In the genomic region with DNA sequence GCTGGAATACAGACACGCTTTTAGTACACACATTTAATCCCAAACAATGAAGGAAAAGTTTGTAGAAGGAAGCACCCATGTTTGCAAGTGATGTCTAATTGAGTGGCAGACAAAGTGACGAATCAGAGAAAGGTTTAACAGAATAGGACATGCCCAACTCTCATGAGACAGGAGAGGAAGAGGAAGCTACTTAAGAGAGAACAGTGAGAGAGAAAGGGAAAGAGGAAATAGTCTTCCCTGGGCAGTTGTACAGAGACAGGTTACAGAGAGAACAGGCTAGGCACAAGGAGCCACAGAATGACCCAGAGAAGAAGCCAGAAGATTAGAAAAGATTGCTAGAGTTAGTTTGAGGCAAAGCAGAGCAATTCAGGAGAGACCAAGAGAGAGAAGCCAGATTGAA, we compare ENCODE assay signal across 31 mouse cellular contexts. TPM values are rescaled to one million over a fixed set of nuclear protein-coding genes. Genes with fewer than 3 reads are reported as not detected.
A peak's percentile ranks its signal among the peaks of the same experiment; 100 is the strongest.
DNase-seq lines count a peak whose midpoint lies in the region; ATAC-seq lines count a peak whose summit lies in the region.
"Had no signal": no experiment of that assay in that cellular context is flagged by ENCODE, and none has a peak within 500 bp of the region (broad histone marks: within the 10 kb centered on the region; RNA-seq: fewer than 3 reads in every experiment).

No protein-coding gene starts in this region.

- ATAC-seq in megakaryocyte, adult 5-6 weeks (ENCODE audit: poor library complexity, severe bottlenecking): peak; percentile 96
- ATAC-seq: forebrain, postnatal 0 days; hindbrain, embryonic 16.5 days; intestine, embryonic 16.5 days had no signal

- DNase-seq in 3T3-L1 (ENCODE audit: low read depth, low spot score) (peak; percentile 42), A20 (ENCODE audit: low read depth, low spot score) (peak; percentile 89), R1 (ENCODE audit: low read depth, low spot score) (peak; percentile 61)
- DNase-seq in thymus, postnatal 4 days: no peak
- no peak for DNase-seq in heart, postnatal 4 days
- no peak for DNase-seq in urinary bladder, adult 2 months (ENCODE audit: low spot score)
- DNase-seq: adrenal gland, postnatal 14 days; cerebellum, adult 11 months; cerebellum, adult 9-11 months; forebrain, postnatal 0 days; gastrocnemius, postnatal 36 days; kidney, adult 9 months; kidney, postnatal 14 days; liver, embryonic 13.5 days; lung, embryonic 14.5 days; right cerebral cortex, postnatal 14 days; spleen, adult 18-20 months; thymus, postnatal 25 days had no signal

RNA-seq across cellular contexts. Expression of gene Gcgr, which starts 4.5 kb away (rescaled TPM):
- not detected in 2 replicates for total RNA-seq in megakaryocyte, adult 5-6 weeks (2015)
- total RNA-seq in megakaryocyte, adult 5-6 weeks (2017): not detected in 2 replicates
- 1 to 10 TPM; 1.7 to 1.8 TPM for total RNA-seq in heart, postnatal 4 days (2021)
- polyA plus RNA-seq in urinary bladder, adult 2 months (2012; rRNA removed): 1.8 and 2.4 TPM in 2 replicates
- total RNA-seq: forebrain, postnatal 0 days; hematopoietic stem cell, adult 5-6 weeks; layer of hippocampus, adult 2 months had no signal
- polyA plus RNA-seq: midbrain, embryonic 11.5 days had no signal

RNA-seq across cellular contexts. Expression of gene Mcrip1, which starts 23.6 kb away (rescaled TPM):
- total RNA-seq in megakaryocyte, adult 5-6 weeks (2015): 79.7 and 83.0 TPM in 2 replicates
- 18.3 and 30.5 TPM in 2 replicates for total RNA-seq in megakaryocyte, adult 5-6 weeks (2017)
- total RNA-seq in heart, postnatal 4 days (2021): 10 to 100 TPM; 76.5 to 82.6 TPM
- 112 and 117 TPM in 2 replicates for polyA plus RNA-seq in urinary bladder, adult 2 months (2012; rRNA removed)

RNA-seq across cellular contexts. Expression of gene Ppp1r27, which starts 25.0 kb away (rescaled TPM):
- not detected in 2 replicates for total RNA-seq in megakaryocyte, adult 5-6 weeks (2015)
- total RNA-seq in megakaryocyte, adult 5-6 weeks (2017): not detected in 2 replicates
- total RNA-seq in heart, postnatal 4 days (2021): under 1 TPM in 1 of 2 experiments, not detected in 1; 0.83 TPM
- not detected in 2 replicates for polyA plus RNA-seq in urinary bladder, adult 2 months (2012; rRNA removed)
- total RNA-seq: forebrain, postnatal 0 days; hematopoietic stem cell, adult 5-6 weeks; layer of hippocampus, adult 2 months; layer of hippocampus, postnatal 25 days; left cerebral cortex, postnatal 10 days had no signal
- polyA plus RNA-seq: cortical plate, adult 2 months; embryonic facial prominence, embryonic 11.5 days; forebrain, embryonic 10.5 days; forebrain, postnatal 0 days; heart, embryonic 10.5 days; hindbrain, embryonic 16.5 days; intestine, embryonic 16.5 days; lung, embryonic 14.5 days; midbrain, embryonic 11.5 days; stomach, embryonic 14.5 days had no signal

RNA-seq across cellular contexts. Expression of gene Slc25a10, which starts 34.3 kb away (rescaled TPM):
- total RNA-seq in megakaryocyte, adult 5-6 weeks (2015): 9.3 and 14.7 TPM in 2 replicates
- 12.8 and 17.2 TPM in 2 replicates for total RNA-seq in megakaryocyte, adult 5-6 weeks (2017)
- 10 to 100 TPM; 43.7 to 45.7 TPM for total RNA-seq in heart, postnatal 4 days (2021)
- polyA plus RNA-seq in urinary bladder, adult 2 months (2012; rRNA removed): 98.9 and 115 TPM in 2 replicates

RNA-seq across cellular contexts. Expression of gene Mrpl12, which starts 41.5 kb away (rescaled TPM):
- total RNA-seq in megakaryocyte, adult 5-6 weeks (2015): 34.3 and 35.6 TPM in 2 replicates
- 25.4 and 41.7 TPM in 2 replicates for total RNA-seq in megakaryocyte, adult 5-6 weeks (2017)
- 100 to 1,000 TPM; 229 to 250 TPM for total RNA-seq in heart, postnatal 4 days (2021)
- polyA plus RNA-seq in urinary bladder, adult 2 months (2012; rRNA removed): 62.4 and 72.4 TPM in 2 replicates

Comparison
In these comparisons a context has a peak if more than half of its experiments do, and no peak if none do; other contexts are left out.
1. DNase-seq: peak in 3T3-L1 (single experiment), A20 (single experiment) and R1 (single experiment); none in thymus, postnatal 4 days (single experiment), heart, postnatal 4 days (single experiment) and urinary bladder, adult 2 months (single experiment).